Mouse (Mus musculus) MEL (cell line): ENCODE measurements at regions not wholly inside any gene's neighbourhood (a gene's known extent, or its start where the extent isn't known, plus 50 kb on each side); places are given as distances from the start of the nearest gene placed in this dataset.

Experiments
- DNase-seq: peaks from one replicate; pipeline ENCODE4 v3.0.0; 2011; ENCODE audit warnings: low read depth, low spot score
- H3K27ac ChIP-seq: 2 replicates; pipeline ENCODE4 v1.5.1; 2012; ENCODE audit warnings: low read depth, mild to moderate bottlenecking, control low read depth, low read length, moderate library complexity; ENCODE audit not compliant: control insufficient read depth
- H3K27me3 ChIP-seq, 2 experiments: fragments of 150-350 bp in 1 of 2; sonication (generic) in 1 of 2; 2 replicates each; pipeline ENCODE4 v1.6.1; 2012; ENCODE audit warnings: low read length in 2 of 2, mild to moderate bottlenecking in 2 of 2, improper control_type of control experiment in 1 of 2, moderate library complexity in 1 of 2; ENCODE audit not compliant: insufficient read depth in 2 of 2, control insufficient read depth in 1 of 2
- H3K36me3 ChIP-seq, 2 experiments: 2 replicates each; pipeline ENCODE4 v1.6.1; 2012 to 2014; ENCODE audit warnings: low read length in 2 of 2, improper control_type of control experiment in 1 of 2, inconsistent platforms in 1 of 2, mild to moderate bottlenecking in 1 of 2; ENCODE audit not compliant: insufficient read depth in 2 of 2, control insufficient read depth in 1 of 2
- H3K4me1 ChIP-seq, 2 experiments: fragments of 150-350 bp in 1 of 2; sonication (generic) in 1 of 2; 2 replicates each; pipeline ENCODE4 v1.6.1; 2012; ENCODE audit warnings: low read length in 2 of 2, improper control_type of control experiment in 1 of 2, mild to moderate bottlenecking in 1 of 2; ENCODE audit not compliant: insufficient read depth in 2 of 2, control insufficient read depth in 1 of 2
- H3K4me3 ChIP-seq, 2 experiments: fragments of 150-350 bp in 1 of 2; sonication (generic) in 1 of 2; 2 replicates each; pipeline ENCODE4 v1.5.1; 2012; ENCODE audit warnings: low read depth in 2 of 2, low read length in 2 of 2, mild to moderate bottlenecking in 2 of 2, moderate library complexity in 2 of 2, control low read depth in 1 of 2, improper control_type of control experiment in 1 of 2; ENCODE audit not compliant: control insufficient read depth in 1 of 2, insufficient read depth in 1 of 2
- H3K79me2 ChIP-seq: 2 replicates; pipeline ENCODE4 v1.6.1; 2012; ENCODE audit warnings: mild to moderate bottlenecking, low read length, moderate library complexity; ENCODE audit not compliant: control insufficient read depth, poor library complexity, insufficient read depth
- H3K9ac ChIP-seq: 2 replicates; pipeline ENCODE4 v1.6.1; 2012; ENCODE audit warnings: low read depth, mild to moderate bottlenecking, control low read depth, low read length, moderate library complexity; ENCODE audit not compliant: control insufficient read depth, poor library complexity, severe bottlenecking
- H3K9me3 ChIP-seq: fragments of 150-350 bp; sonication (generic); replicated peaks from 2 replicates; pipeline ENCODE4 v1.6.1; 2012; ENCODE audit warnings: mild to moderate bottlenecking, low read length, improper control_type of control experiment, moderate library complexity; ENCODE audit not compliant: insufficient read depth
- E2F4 ChIP-seq: IDR thresholded peaks from 2 replicates; pipeline ENCODE4 v1.6.1; 2011; ENCODE audit warnings: low read depth, low read length, improper control_type of control experiment, borderline replicate concordance
- EP300 ChIP-seq, 2 experiments: IDR thresholded peaks; 2 replicates each; pipeline ENCODE4 v1.6.1; 2011; ENCODE audit warnings: improper control_type of control experiment in 2 of 2, low read length in 2 of 2, low read depth in 1 of 2, mild to moderate bottlenecking in 1 of 2
- GABPA ChIP-seq: IDR thresholded peaks from 2 replicates; pipeline ENCODE4 v1.6.1; 2012; ENCODE audit warnings: low read depth, mild to moderate bottlenecking, inconsistent platforms, low read length, improper control_type of control experiment, moderate library complexity
- KAT2A ChIP-seq: conservative IDR thresholded peaks from 2 replicates; pipeline ENCODE4 v1.6.1; 2012; ENCODE audit warnings: low read depth, low read length, improper control_type of control experiment, inconsistent platforms
- MAFK ChIP-seq: IDR thresholded peaks from 2 replicates; pipeline ENCODE4 v1.6.1; 2011; ENCODE audit warnings: low read depth, mild to moderate bottlenecking, low read length, improper control_type of control experiment, borderline replicate concordance
- MAX ChIP-seq: IDR thresholded peaks from 2 replicates; pipeline ENCODE4 v1.6.1; 2011; ENCODE audit warnings: low read length, improper control_type of control experiment
- MEF2A ChIP-seq: IDR thresholded peaks from 2 replicates; pipeline ENCODE4 v1.6.1; 2014; ENCODE audit warnings: low read depth, mild to moderate bottlenecking, inconsistent platforms, low read length, improper control_type of control experiment; ENCODE audit not compliant: poor library complexity, insufficient replicate concordance, severe bottlenecking; ENCODE audit errors: extremely low read depth
- MYB ChIP-seq: IDR thresholded peaks from 2 replicates; pipeline ENCODE4 v1.6.1; 2011; ENCODE audit warnings: mild to moderate bottlenecking, low read depth, low read length, improper control_type of control experiment
- NELFE ChIP-seq: IDR thresholded peaks from 2 replicates; pipeline ENCODE4 v1.6.1; 2011; ENCODE audit warnings: low read depth, low read length, improper control_type of control experiment
- POLR2A ChIP-seq, 2 experiments: IDR thresholded peaks; 2 replicates each; pipeline ENCODE4 v1.6.1; 2011 to 2012; ENCODE audit warnings: low read length in 2 of 2, mild to moderate bottlenecking in 2 of 2, control low read depth in 1 of 2, improper control_type of control experiment in 1 of 2, low read depth in 1 of 2, moderate library complexity in 1 of 2; ENCODE audit not compliant: control insufficient read depth in 1 of 2, insufficient read depth in 1 of 2, poor library complexity in 1 of 2
- POLR2AphosphoS2 ChIP-seq: IDR thresholded peaks from 2 replicates; pipeline ENCODE4 v1.6.1; 2011; ENCODE audit warnings: low read length, improper control_type of control experiment
- RAD21 ChIP-seq: IDR thresholded peaks from 2 replicates; pipeline ENCODE4 v1.6.1; 2011; ENCODE audit warnings: mild to moderate bottlenecking, low read depth, low read length, improper control_type of control experiment
- RCOR1 ChIP-seq: IDR thresholded peaks from 2 replicates; pipeline ENCODE4 v1.6.1; 2012; ENCODE audit warnings: low read depth, mild to moderate bottlenecking, inconsistent platforms, low read length, improper control_type of control experiment
- TAL1 ChIP-seq: IDR thresholded peaks from 2 replicates; pipeline ENCODE4 v1.6.1; 2012; ENCODE audit warnings: mild to moderate bottlenecking, inconsistent platforms, low read length, moderate library complexity, mixed read lengths
- ZC3H11A ChIP-seq: IDR thresholded peaks from 2 replicates; pipeline ENCODE4 v1.6.1; 2012; ENCODE audit warnings: low read depth, mild to moderate bottlenecking, inconsistent platforms, low read length, improper control_type of control experiment
- ZNF384 ChIP-seq: IDR thresholded peaks from 2 replicates; pipeline ENCODE4 v1.6.1; 2012; ENCODE audit warnings: low read depth, mild to moderate bottlenecking, inconsistent platforms, low read length, improper control_type of control experiment

GRCm38 (mm10) chr14:120721593-120722461 lies 189.2 kb upstream of the Ipo5 start (continued):
- TF ChIP-seq RAD21 = no peak

DNA sequence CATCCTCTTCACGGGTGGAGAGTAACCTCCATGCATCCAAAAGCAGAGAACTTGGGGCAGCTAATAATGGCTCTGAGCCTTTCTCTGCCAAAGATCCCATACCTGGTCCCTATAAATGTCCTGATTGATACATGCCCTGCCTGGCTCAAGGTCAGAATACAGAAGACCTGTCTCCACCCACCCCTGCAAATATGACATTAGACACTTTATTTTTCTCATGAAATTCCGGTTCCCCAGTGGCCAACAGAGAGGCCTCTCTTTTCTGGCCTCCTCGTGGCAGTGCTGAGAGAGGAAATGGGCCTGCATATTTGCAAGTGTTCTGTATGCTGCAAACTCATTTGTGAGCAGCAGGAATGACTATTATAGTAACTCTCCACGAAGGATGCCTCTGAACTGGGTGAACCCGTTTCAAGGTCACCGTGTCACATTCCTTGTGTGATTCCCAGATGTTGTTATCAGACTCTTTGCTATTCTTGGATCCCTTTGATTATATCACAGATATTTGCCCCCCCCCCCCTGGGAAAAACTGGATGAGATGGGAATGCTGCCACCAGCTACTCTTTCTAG lies 188.4 kb upstream of the Ipo5 start:
- H3K9me3 ChIP-seq = no peaks in the 10 kb centered on the region
- no peak for DNase-seq
- H3K36me3 ChIP-seq = no peaks in the 10 kb centered on the region
- H3K79me2 ChIP-seq = no peaks in the 10 kb centered on the region; the same call in 1 of the 2 replicates
- H3K27ac ChIP-seq = no peak overlapping the region
- no peaks in the 10 kb centered on the region for H3K27me3 ChIP-seq
- H3K4me3 ChIP-seq = no peak overlapping the region
- no peak overlapping the region for H3K9ac ChIP-seq
- no peaks in the 10 kb centered on the region for H3K4me1 ChIP-seq
- no peak for TF ChIP-seq ZC3H11A
- TF ChIP-seq EP300 (IDR thresholded peaks at IDR 0.05; ENCODE audit: low read depth in 1 of 2, low read length in 2 of 2) = no peak
- no peak for TF ChIP-seq E2F4
- TF ChIP-seq RCOR1 = no peak
- TF ChIP-seq MYB = no peak

GRCm38 (mm10) chr14:120728107-120728506 lies 182.9 kb upstream of the Ipo5 start:
- TF ChIP-seq POLR2AphosphoS2 (no peak), RCOR1 (no peak), KAT2A (no peak), ZNF384 (no peak), MAFK (no peak), NELFE (no peak), POLR2A (IDR thresholded peaks at IDR 0.05; ENCODE audit: control insufficient read depth in 1 of 2, insufficient read depth in 1 of 2, low read depth in 1 of 2, low read length in 2 of 2, poor library complexity in 1 of 2) (no peak), GABPA (no peak), MAX (no peak), TAL1 (no peak), MEF2A (no peak)
- Histone ChIP-seq H3K4me3 (no peak overlapping the region), H3K4me1 (no peaks in the 10 kb centered on the region), H3K27me3 (no peaks in the 10 kb centered on the region), H3K79me2 (no peaks in the 10 kb centered on the region; the same call in 1 of the 2 replicates), H3K9me3 (no peaks in the 10 kb centered on the region), H3K9ac (no peak overlapping the region), H3K36me3 (no peaks in the 10 kb centered on the region), H3K27ac (no peak overlapping the region)
- DNase-seq = no peak
